8 mouse cellular contexts compared by ENCODE assay signal in the genomic region with DNA sequence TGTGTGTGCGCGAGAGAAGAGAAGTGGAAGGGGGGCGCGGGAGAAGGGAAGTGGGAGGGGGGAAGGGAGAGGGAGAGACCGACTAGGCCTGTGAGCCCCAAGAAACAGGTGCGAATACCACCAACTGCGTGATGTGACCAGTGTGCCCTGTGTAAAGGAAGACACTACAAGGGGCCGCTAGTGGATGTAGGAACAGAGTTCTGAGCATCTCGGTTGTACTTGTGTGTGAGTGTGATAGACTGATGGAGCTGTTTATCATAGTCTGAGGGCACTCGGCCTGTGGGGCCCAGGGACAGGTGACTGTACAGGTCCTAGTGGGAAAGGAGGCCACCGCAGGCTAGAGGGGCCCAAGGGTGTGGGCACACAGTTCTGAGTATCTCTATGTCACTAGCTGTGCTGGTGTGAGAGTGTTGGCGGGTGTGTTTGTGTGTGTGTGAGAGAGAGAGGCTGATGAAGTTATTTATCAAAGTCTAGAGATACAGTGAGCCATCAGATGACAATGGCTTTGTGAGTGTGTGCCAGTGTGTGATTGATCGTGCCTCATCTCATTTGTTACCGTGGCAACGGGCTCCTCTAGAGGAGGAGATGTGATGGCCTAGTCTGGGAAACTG. TPM values are rescaled to one million over a fixed set of nuclear protein-coding genes. Genes with fewer than 3 reads are reported as not detected.
A peak's percentile ranks its signal among the peaks of the same experiment; 100 is the strongest.
DNase-seq lines count a peak whose midpoint lies in the region; ATAC-seq and TF ChIP-seq lines count a peak whose summit lies in the region.

No protein-coding gene starts in this region.

- peak overlapping the region; percentile 73 for H3K4me2 ChIP-seq in hindbrain, embryonic 16.5 days (ENCODE audit: low read length)
- peak overlapping the region; percentile 83 for H3K4me2 ChIP-seq in liver, embryonic 11.5 days

- ATAC-seq in erythroblast, adult 5-6 weeks (replicated peaks; ENCODE audit: low FRiP score, poor library complexity, severe bottlenecking) = no peak
- peak; percentile 28 for ATAC-seq in hindbrain, embryonic 16.5 days
- peak; percentile 65 for ATAC-seq in liver, embryonic 11.5 days (replicated peaks; ENCODE audit: low FRiP score)

- H3K4me3 ChIP-seq in erythroblast, embryonic 14.5 days (replicated peaks) = peak overlapping the region; percentile 84
- peak overlapping the region; percentile 70 to 88 for H3K4me3 ChIP-seq in ES-E14 (ENCODE audit: insufficient read depth in 1 of 2, low read depth in 1 of 2, low read length in 2 of 2, poor library complexity in 1 of 2, severe bottlenecking in 1 of 2)
- H3K4me3 ChIP-seq in hindbrain, embryonic 16.5 days (ENCODE audit: low read length) = peak overlapping the region; percentile 57
- peak overlapping the region; percentile 62 for H3K4me3 ChIP-seq in liver, embryonic 11.5 days (ENCODE audit: low read depth, low read length)

- H3K27ac ChIP-seq in ES-E14 (ENCODE audit: insufficient read depth, low read depth, low read length, poor library complexity, severe bottlenecking) = no peak overlapping the region
- H3K27ac ChIP-seq in hindbrain, embryonic 16.5 days (ENCODE audit: low read depth, low read length) = peak overlapping the region; percentile 80
- H3K27ac ChIP-seq in liver, embryonic 11.5 days (ENCODE audit: low read depth, low read length) = peak overlapping the region; percentile 73; the same call in 1 of the 2 replicates

- in situ Hi-C loops in ES-E14 (cut with MboI; ENCODE audit: low sequenced_read_pairs in 2 of 2, unreplicated experiment in 2 of 2) = no loop called here

- peak overlapping the region; percentile 54; the same call in 1 of the 2 replicates for H3K9ac ChIP-seq in ES-E14 (ENCODE audit: insufficient read depth, low read depth, low read length, poor library complexity, severe bottlenecking)
- peak overlapping the region; percentile 56 for H3K9ac ChIP-seq in hindbrain, embryonic 16.5 days (ENCODE audit: low read depth, low read length)
- peak overlapping the region; percentile 71 for H3K9ac ChIP-seq in liver, embryonic 11.5 days (ENCODE audit: low read depth, low read length)

- 10% methylated on average over 15 of the region's 15 CpGs for WGBS in hindbrain, embryonic 16.5 days
- 30% methylated on average over 14 of the region's 15 CpGs for WGBS in liver, embryonic 11.5 days

- DNase-seq in ES-E14 (ENCODE audit: low read depth, low spot score) = no peak
- peak; percentile 65 for DNase-seq in embryo, embryonic 10.5 days (ENCODE audit: low spot score)
- DNase-seq in liver, embryonic 11.5 days (ENCODE audit: low spot score) = no peak
- DNase-seq in retina, embryonic 14.5 days (ENCODE audit: low spot score) = peak; percentile 47
- DNase-seq in spleen, adult 18-20 months = no peak

- H3K4me1 ChIP-seq in erythroblast, embryonic 14.5 days (ENCODE audit: control insufficient read depth) = peaks cover 65% of the 10 kb centered on the region
- peaks cover 3 to 5% of the 10 kb centered on the region in 2 experiments; a peak in 2 of 4 replicates for H3K4me1 ChIP-seq in ES-E14 (ENCODE audit: control insufficient read depth in 2 of 2, insufficient read depth in 2 of 2, low read length in 2 of 2, poor library complexity in 1 of 2)
- peaks cover 19% of the 10 kb centered on the region for H3K4me1 ChIP-seq in hindbrain, embryonic 16.5 days (ENCODE audit: control insufficient read depth, insufficient read depth, low read depth, low read length)
- peaks cover 22% of the 10 kb centered on the region for H3K4me1 ChIP-seq in liver, embryonic 11.5 days (replicated peaks; ENCODE audit: control insufficient read depth, insufficient read depth, low read length)

- H3K27me3 ChIP-seq in erythroblast, embryonic 14.5 days (ENCODE audit: control insufficient read depth) = no peaks in the 10 kb centered on the region
- H3K27me3 ChIP-seq in hindbrain, embryonic 16.5 days (replicated peaks; ENCODE audit: control insufficient read depth, insufficient read depth, low read length) = no peaks in the 10 kb centered on the region
- H3K27me3 ChIP-seq in liver, embryonic 11.5 days (replicated peaks; ENCODE audit: control insufficient read depth, insufficient read depth, low read length) = no peaks in the 10 kb centered on the region

- H3K36me3 ChIP-seq in erythroblast, embryonic 14.5 days (ENCODE audit: control insufficient read depth) = peaks cover 28% of the 10 kb centered on the region
- H3K36me3 ChIP-seq in ES-E14 (ENCODE audit: control insufficient read depth, insufficient read depth, low read length, poor library complexity, severe bottlenecking) = no peaks in the 10 kb centered on the region
- H3K36me3 ChIP-seq in hindbrain, embryonic 16.5 days (ENCODE audit: control insufficient read depth, insufficient read depth, low read length) = no peaks in the 10 kb centered on the region; the same call in 1 of the 2 replicates
- H3K36me3 ChIP-seq in liver, embryonic 11.5 days (ENCODE audit: control insufficient read depth, insufficient read depth, low read length) = peaks cover 2% of the 10 kb centered on the region; the same call in 1 of the 2 replicates

- H3K9me3 ChIP-seq in erythroblast, embryonic 14.5 days (ENCODE audit: control insufficient read depth, low read length) = no peaks in the 10 kb centered on the region
- no peaks in the 10 kb centered on the region for H3K9me3 ChIP-seq in ES-E14 (ENCODE audit: control insufficient read depth, insufficient read depth, low read depth, low read length)
- H3K9me3 ChIP-seq in hindbrain, embryonic 16.5 days (ENCODE audit: control insufficient read depth, low read length) = no peaks in the 10 kb centered on the region
- no peaks in the 10 kb centered on the region for H3K9me3 ChIP-seq in liver, embryonic 11.5 days (ENCODE audit: control insufficient read depth, low read length)

TF ChIP-seq in ES-E14, 5 proteins besides CTCF, POLR2A, EP300 and RAD21:
- TF ChIP-seq MAFK (IDR thresholded peaks at IDR 0.05; ENCODE audit: insufficient read depth, low read depth, low read length) (no peak), HCFC1 (IDR thresholded peaks at IDR 0.05; ENCODE audit: borderline replicate concordance, insufficient read depth, low read length) (no peak), CHD2 (IDR thresholded peaks at IDR 0.05; ENCODE audit: low read depth, low read length) (no peak), ZNF384 (IDR thresholded peaks at IDR 0.05; ENCODE audit: low read depth, low read length) (no peak), ZC3H11A (IDR thresholded peaks at IDR 0.05; ENCODE audit: borderline replicate concordance, low read depth, low read length) (no peak)
TF ChIP-seq in ES-E14: peak in this region for 0.

RNA-seq across cellular contexts. Expression of gene Zfp667, which starts 0.6 kb away (rescaled TPM):
- polyA plus RNA-seq in erythroblast, embryonic 14.5 days (2012) = 0.06 and 0.07 TPM in 2 replicates
- not detected in 2 replicates for total RNA-seq in erythroblast, adult 5-6 weeks (2015; ENCODE audit: low replicate concordance)
- 0.09 and 0.84 TPM in 2 replicates for total RNA-seq in erythroblast, adult 5-6 weeks (2017; ENCODE audit: low replicate concordance)
- total RNA-seq in ES-E14 (2012; rRNA removed) = 2.3 and 3.2 TPM in 2 replicates
- 14.0 and 14.5 TPM in 2 replicates for polyA plus RNA-seq in hindbrain, embryonic 16.5 days (2015; fragmentation: Nextera tagmentation; extraction: Ambion mirVana)
- polyA plus RNA-seq in liver, embryonic 11.5 days (2014; fragmentation: Nextera tagmentation; extraction: Ambion mirVana) = 9.9 and 10.3 TPM in 2 replicates

RNA-seq across cellular contexts. Expression of gene Epp13, which starts 34.5 kb away (rescaled TPM):
- polyA plus RNA-seq in erythroblast, embryonic 14.5 days (2012) = not detected in 2 replicates
- total RNA-seq in erythroblast, adult 5-6 weeks (2015; ENCODE audit: low replicate concordance) = not detected in 2 replicates
- not detected in 2 replicates for total RNA-seq in erythroblast, adult 5-6 weeks (2017; ENCODE audit: low replicate concordance)
- total RNA-seq in ES-E14 (2012; rRNA removed) = 9.7 and 12.4 TPM in 2 replicates
- polyA plus RNA-seq in hindbrain, embryonic 16.5 days (2015; fragmentation: Nextera tagmentation; extraction: Ambion mirVana) = not detected in 2 replicates
- polyA plus RNA-seq in liver, embryonic 11.5 days (2014; fragmentation: Nextera tagmentation; extraction: Ambion mirVana) = not detected in 2 replicates

RNA-seq across cellular contexts. Expression of gene Zfp583, which starts 44.1 kb away (rescaled TPM):
- 0.02 TPM in 1 of 2 replicates, not detected in the other for polyA plus RNA-seq in erythroblast, embryonic 14.5 days (2012)
- not detected in 2 replicates for total RNA-seq in erythroblast, adult 5-6 weeks (2015; ENCODE audit: low replicate concordance)
- total RNA-seq in erythroblast, adult 5-6 weeks (2017; ENCODE audit: low replicate concordance) = not detected in 2 replicates
- total RNA-seq in ES-E14 (2012; rRNA removed) = 3.2 and 3.6 TPM in 2 replicates
- 14.7 and 14.8 TPM in 2 replicates for polyA plus RNA-seq in hindbrain, embryonic 16.5 days (2015; fragmentation: Nextera tagmentation; extraction: Ambion mirVana)
- polyA plus RNA-seq in liver, embryonic 11.5 days (2014; fragmentation: Nextera tagmentation; extraction: Ambion mirVana) = 3.8 and 4.6 TPM in 2 replicates

RNA-seq across cellular contexts. Expression of gene Gm3854, which starts 56.5 kb away (rescaled TPM):
- polyA plus RNA-seq in erythroblast, embryonic 14.5 days (2012) = not detected in 2 replicates
- total RNA-seq in erythroblast, adult 5-6 weeks (2015; ENCODE audit: low replicate concordance) = not detected in 2 replicates
- not detected in 2 replicates for total RNA-seq in erythroblast, adult 5-6 weeks (2017; ENCODE audit: low replicate concordance)
- 2.5 and 2.9 TPM in 2 replicates for total RNA-seq in ES-E14 (2012; rRNA removed)
- 7.7 and 8.0 TPM in 2 replicates for polyA plus RNA-seq in hindbrain, embryonic 16.5 days (2015; fragmentation: Nextera tagmentation; extraction: Ambion mirVana)
- polyA plus RNA-seq in liver, embryonic 11.5 days (2014; fragmentation: Nextera tagmentation; extraction: Ambion mirVana) = 1.3 and 1.5 TPM in 2 replicates

Comparison
In these comparisons a context has a peak if more than half of its experiments do, and no peak if none do; other contexts are left out.
1. DNase-seq: peak in embryo, embryonic 10.5 days (single experiment) and retina, embryonic 14.5 days (single experiment); none in ES-E14 (single experiment), liver, embryonic 11.5 days (single experiment) and spleen, adult 18-20 months (0 of 2).
2. RNA of gene Zfp667, which starts 0.6 kb away (polyA plus RNA-seq): 14.0 to 14.5 TPM in hindbrain, embryonic 16.5 days and 9.9 to 10.3 TPM in liver, embryonic 11.5 days; 0.06 to 0.07 TPM in erythroblast, embryonic 14.5 days; every median in the first group is over 10 times any median in the second.
3. Peak in every context shown above with its lines, with median percentiles within 50 percentile points of each other: H3K4me3 ChIP-seq and H3K9ac ChIP-seq.